Mouse (Mus musculus) cerebellum, adult 2 months (tissue): Measurements from ENCODE around the gene Dnah11.

Experiments
- CTCF ChIP-seq: fragments of 200-500 bp; IDR thresholded peaks from 2 replicates; pipeline ENCODE4 v1.5.1; 2011; ENCODE audit warnings: low read depth, mild to moderate bottlenecking, control low read depth, low read length, moderate library complexity, borderline replicate concordance; ENCODE audit not compliant: insufficient read depth
- POLR2A ChIP-seq: fragments of 200-500 bp; IDR thresholded peaks from 2 replicates; pipeline ENCODE4 v1.6.1; 2011; ENCODE audit warnings: low read length, control low read depth, borderline replicate concordance; ENCODE audit not compliant: insufficient read depth

DNA sequence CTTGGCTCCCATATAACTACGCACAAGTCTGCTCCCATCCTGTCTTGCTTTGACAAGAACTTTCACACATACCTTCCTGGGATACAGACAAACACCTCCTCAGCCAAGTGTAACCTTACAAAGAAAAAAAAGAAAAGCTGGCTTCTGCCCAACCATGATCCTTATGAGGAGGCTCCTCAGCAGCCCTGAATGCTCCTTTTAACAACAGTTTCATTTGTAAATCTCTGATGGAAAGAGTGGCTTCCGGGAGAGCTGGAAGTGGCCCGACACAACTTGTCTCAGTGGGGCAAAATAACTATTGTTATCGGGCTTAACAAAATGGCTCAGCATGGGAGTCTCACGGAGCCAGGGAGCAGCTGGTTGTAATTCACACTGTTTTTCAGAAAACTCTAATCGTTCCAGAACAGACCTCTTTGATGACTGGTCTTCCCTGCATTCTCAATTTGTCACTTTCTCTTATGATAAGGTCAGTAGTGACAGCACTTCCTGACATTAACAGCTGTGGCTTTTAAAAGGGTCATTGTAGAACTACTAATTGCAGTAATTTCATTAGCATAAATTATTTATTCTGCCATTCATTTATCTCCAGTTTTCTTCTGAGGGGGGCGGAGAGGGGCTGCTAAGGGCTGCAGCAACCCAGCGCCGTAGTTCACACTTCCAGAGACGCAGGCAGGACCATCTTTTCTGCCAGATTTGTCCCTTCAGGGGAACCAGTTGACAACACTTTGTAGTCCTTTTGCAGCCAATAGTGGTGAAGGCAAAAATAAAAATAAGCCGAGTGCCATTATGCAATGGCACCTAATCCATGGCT, 209.6 kb downstream of the Dnah11 start:
- TF ChIP-seq CTCF: no peak
- no peak for TF ChIP-seq POLR2A
